Mouse (Mus musculus): ENCODE measurements around the gene Spata16.

Gene Spata16

DNA sequence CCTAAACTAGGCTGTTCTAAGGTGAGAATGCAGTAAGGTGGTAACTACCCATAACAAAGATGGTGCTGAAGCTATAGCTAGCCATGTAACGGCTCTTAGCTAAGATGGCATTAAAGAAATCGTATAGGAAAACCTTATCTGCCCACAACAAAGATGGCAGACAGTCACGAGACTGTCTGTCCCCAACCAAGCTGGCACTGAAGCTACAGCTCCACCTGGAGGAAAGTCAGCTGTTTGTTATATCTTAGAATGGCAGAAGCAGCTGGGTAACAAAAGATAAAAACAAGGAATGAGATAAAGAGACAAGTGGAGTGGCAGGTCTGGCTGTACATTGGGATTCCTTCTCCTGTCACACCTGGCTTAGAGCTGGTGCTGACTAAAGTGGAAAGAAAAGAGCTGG is 333.1 kb downstream of the Spata16 start:
- DNase-seq (ENCODE audit: low read depth, low spot score) = no peak

DNA sequence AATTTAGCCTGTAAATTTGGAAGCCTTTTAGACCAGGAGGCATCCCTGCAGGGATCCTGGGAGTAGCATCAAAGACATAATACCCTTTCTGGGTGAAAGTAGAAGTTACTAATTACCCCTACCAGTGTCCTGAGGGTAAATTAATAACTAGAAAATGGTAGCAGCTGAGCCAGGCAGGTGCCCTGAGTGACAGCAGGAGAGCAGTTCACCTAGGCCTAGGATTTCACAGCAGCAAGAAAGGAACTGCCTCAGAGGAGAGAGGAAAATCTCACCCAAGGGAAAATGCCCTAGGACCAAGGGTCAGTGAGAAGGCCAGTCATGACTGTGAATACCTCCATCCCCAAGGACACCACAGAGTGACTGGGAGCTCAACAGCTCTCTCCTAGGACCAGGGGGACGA is 333.9 kb downstream of the Spata16 start:
- DNase-seq (ENCODE audit: low read depth, low spot score) = no peak

DNA sequence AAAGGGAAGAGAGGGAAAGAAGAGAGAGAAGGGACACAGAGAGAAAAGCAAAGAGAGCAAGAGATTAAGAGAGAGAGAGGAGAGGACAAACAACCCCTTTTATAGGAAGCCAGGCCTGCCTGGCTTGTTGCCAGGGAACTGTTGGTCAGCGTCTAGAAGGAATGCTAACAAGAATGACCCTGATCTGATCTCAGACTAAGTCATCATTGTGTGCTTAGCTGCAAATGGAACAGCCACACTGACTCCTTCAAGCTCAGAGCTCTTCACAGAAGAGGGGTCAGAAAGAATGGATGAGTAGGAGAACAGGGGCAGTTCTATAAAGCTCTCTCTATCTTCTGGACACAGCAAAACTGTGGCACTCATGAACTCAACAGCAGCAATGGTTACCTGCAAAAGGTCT is 334.7 kb downstream of the Spata16 start:
- DNase-seq (ENCODE audit: low read depth, low spot score) = no peak

DNA sequence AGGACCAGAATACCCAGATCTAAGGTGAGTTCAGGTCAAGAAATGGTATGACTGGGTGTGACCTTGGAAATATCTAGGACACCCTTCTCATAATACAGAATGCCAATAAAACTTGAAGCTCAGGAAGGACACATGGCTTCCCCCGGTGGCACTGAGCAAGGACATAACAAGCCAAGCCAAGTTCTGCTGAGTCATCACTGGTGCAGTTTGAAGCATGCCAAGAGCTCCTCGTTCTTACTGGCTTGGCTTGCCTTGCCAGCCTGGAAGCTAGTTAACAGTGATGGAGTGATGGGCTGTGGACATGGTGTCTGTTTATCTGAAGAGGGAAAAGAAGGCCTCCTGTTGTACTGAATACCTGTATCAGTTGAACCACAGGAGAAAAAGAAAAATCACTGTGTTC is 342.2 kb downstream of the Spata16 start:
- no peak for DNase-seq (ENCODE audit: low read depth, low spot score)

DNA sequence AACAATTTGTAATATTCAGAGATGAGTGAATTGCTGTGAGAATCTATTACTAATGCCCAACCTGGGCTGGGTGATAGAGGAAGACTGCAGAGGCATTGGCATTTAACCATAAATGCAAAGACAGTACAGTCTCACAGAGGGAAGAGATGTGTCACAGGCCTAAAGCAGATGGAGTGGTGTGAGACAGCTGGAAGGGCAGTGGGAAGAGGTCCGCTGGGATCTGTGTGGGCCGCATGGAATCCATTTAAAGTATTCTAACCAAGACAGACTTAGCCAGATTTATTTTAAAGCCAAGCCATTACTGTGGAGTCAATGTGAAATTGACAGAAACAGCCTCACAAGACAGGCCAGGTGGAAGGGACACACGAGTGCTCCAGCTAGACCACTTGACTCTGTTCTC is 343.0 kb downstream of the Spata16 start:
- DNase-seq (ENCODE audit: low read depth, low spot score) = no peak

DNA sequence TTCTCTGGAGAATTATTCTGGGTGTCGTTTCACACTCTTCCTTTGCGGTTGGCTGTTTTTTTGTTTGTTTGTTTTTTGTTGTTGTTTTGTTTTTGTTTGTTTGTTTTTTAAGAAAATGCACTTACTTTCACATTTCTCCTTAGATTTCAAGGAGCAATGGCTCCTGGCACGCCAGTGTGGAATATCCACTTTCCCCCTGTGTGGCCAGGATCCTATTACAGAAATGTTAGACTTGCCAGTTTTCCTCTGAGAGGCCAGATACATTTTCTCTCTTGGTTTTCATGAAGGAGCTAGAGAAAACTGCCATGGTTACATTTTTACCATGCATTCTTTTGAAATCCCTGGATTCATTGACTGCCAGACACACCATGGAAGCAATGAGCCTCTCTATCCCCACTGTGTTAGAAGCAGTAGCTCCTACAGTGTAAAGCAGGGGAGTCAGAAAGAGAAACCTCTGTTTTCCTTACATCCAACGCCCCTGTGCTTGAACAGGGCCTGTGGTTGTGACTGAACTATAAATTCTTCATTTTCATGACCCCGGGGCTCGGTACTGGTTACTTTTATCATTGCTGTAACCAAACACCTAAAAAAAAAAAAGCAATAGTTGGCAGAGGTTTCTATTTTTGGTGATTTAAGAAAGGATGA is 344.7 kb downstream of the Spata16 start:
- no peak for DNase-seq (ENCODE audit: low read depth, low spot score)

DNA sequence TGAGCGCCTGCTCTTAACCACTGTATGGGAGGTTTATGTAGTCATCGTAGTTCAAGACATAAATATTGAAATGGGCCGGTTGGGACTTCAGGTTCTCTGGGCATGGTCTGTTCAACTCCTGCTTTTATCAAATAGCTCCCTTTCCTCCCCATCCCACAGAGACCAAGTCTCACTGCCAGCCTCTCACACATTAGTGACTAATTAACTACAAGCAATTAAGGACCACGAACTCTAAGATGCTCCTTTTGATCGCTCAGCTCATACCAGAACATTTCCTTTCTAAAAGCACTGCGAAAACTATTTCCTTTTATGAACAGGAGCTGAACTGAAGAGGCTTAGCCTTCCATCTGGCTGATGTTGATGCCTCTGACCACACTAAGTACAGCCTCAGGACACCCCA is 346.3 kb downstream of the Spata16 start:
- no peak for DNase-seq (ENCODE audit: low read depth, low spot score)

DNA sequence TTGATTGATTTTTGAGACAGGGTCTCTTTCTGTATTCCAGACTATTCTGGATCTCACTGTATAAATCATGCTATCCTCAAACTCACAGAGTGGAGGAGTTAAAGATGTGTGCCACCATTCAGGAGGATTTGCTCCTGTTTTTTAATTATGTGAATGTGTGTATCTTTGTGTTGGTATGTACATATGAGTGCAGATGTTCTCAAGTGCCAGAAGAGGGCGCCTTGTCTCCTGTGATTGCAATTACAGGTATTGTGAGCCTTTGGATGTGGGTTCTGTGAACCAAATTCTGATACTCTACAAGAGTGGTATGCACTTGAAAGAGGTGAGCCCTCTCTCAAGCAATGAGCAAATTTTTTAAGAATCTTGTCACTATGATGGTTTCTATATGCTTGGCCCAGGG is 369.4 kb downstream of the Spata16 start:
- no peak for DNase-seq (ENCODE audit: low read depth, low spot score)

DNA sequence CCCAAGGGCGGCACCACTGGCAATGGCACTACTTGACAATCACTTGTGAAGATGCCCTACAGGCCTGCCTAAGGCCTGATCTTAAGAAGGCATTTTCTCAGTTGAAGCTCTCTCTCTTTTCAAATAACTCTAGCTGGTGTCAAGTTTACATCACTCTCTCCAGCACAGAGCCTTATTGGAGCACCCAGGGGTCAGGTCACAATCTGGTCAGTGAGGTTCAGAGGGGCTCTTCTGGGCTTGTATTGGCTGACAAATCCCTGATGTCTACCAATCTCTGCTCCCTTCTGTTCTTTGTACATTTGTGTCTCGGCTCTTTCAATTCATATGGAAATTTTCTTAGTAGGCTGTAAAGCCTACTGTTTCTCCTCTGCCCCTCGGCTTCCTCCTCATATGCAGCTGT is 390.5 kb downstream of the Spata16 start:
- DNase-seq (ENCODE audit: low read depth, low spot score) = no peak

DNA sequence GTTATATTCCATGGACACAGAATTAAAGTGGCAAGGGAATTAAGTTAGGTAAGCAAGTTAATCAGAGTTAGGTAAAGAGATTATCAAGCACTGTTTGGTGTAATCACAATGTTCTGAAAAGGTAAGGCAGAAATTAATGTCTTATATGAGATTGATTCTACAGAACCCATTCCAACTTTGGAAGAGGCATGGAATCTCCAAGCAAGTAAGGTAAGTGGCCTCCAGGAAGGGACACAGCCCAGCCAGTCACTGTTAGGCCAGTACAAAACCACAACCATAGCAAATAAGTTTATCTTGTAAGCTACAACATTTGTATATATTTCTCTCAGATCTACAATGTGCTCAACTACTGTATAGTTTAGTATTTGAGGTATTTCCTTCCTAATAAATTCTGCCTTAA is 391.1 kb downstream of the Spata16 start:
- no peak for DNase-seq (ENCODE audit: low read depth, low spot score)

DNA sequence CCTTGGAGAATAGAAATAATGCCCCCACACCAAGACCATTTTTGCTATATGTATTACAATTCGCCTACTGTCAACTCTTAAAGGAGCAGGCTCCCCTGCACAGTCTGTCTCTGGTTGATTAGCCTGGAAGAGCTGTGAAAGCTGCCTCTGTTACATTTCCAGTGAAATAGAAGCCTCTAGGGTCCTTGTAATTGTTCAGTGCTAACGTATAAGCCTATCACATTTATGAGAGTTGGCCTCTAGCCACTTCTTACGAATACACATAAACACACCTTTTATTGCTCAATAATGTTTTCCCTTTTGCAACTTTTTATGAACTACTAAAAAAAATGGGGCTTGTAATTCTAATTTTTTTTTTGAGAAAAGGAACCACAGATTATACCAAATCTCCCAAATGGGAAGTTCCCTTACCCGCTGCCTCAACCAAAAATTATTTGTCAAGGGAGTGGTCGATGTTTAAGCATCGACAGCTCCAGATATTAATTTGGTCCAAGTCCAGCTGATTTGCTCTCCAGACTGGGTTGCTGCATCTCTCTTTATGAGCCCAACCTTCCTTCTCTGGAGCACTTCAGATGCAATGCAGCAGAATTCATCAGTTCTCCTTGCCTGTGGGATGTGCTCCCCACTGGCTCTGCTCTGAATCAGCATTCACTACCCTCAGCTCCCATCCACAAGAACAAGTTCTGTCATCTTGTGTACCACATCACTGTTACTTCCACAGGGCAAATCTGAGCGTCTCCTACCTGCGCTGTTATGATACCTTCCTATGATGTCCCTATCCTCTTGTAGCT is 392.8 kb downstream of the Spata16 start:
- no peak for DNase-seq (ENCODE audit: low read depth, low spot score)
